Mouse (Mus musculus) left cerebral cortex, adult 11 months (tissue): ENCODE data around the gene Babam1.
"Not testable (repeated sequence)": the region's sequence is repeated elsewhere in the genome, so short reads cannot be mapped to it uniquely, and the experiment has no call there.

ENCODE experiments used
- DNase-seq: peaks from one replicate; pipeline ENCODE4 v3.0.0; 2022; ENCODE audit warnings: low spot score

Gene Babam1

DNA sequence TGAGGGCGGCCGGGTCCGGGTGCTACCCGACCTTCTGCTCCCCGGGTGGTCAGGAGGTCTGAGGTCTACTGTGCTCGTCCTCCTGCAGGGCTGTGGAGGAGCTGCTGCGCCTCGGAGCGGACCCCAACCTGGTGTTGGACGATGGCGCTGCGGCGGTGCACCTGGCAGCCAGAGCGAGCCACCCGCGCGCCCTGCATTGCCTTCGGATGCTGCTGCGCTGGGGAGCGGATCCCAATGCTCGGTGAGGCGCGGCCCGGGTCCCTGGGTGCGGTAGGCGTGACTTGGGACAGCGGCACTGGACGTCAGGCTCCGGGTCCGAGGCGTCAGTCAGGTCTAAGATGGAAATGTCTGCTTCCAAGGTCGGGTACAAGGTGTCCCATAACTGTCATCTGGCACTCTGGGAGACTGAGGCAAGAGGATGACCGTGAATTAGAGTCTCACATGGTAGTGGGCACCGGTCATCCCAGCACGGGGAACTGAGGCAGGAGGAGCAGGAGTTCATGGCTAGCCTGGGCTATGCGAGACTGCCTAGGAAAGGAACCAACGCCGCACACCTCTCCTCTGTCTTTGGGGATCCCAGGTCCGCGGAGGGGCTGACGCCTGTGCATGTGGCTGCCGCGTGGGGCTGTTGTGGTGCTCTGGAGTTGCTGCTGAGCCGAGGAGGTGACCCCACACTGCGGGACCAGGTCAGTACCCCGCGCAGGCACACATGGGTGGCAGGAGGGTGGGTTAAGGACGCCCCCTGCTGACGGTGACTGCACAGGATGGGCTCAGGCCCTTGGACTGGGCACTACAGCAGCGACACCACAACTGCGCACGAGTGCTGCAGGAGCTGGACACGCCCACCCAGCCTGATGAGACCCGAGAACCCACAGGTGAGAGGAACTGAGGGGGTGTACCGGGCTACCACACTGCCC is 9.7 kb downstream of the Babam1 start:
- no peak for DNase-seq

DNA sequence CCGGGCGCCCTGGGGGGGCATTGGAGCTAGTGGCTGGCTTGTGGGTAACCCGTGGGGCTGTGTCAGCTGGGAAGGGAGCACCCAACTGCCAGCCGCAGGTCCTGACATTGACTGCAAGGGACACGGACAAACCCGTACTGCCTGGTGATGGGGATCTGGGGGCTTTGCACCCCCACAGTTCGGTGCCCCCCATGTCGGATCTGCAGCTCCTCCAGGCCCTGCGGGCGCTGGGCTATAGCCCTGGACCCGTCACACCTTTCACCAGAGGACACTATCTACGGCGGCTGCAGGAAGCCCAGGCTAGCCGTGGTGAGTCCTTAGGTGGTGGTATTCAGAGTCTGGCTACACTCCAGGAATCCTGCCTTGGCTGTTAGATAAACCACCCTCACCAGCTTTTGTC is 10.8 kb downstream of the Babam1 start:
- DNase-seq = no peak

DNA sequence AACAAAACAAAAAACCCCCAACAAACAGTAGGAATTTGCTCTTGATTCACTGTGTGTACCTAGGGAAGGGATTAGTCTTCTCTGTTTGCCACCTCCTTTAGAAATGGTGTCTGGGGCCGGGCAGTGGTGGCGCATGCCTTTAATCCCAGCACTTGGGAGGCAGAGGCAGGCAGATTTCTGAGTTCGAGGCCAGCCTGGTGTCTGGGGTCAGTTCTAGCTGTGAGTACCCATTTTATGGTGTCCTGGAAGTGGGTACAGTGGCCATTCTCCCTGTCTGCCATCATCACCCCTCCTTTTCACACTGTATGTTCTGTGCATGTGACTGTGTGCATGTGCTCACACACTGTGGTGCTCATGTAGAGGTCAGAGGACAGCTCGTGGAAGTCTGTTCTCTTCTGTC is 11.6 kb downstream of the Babam1 start:
- DNase-seq = no peak

DNA sequence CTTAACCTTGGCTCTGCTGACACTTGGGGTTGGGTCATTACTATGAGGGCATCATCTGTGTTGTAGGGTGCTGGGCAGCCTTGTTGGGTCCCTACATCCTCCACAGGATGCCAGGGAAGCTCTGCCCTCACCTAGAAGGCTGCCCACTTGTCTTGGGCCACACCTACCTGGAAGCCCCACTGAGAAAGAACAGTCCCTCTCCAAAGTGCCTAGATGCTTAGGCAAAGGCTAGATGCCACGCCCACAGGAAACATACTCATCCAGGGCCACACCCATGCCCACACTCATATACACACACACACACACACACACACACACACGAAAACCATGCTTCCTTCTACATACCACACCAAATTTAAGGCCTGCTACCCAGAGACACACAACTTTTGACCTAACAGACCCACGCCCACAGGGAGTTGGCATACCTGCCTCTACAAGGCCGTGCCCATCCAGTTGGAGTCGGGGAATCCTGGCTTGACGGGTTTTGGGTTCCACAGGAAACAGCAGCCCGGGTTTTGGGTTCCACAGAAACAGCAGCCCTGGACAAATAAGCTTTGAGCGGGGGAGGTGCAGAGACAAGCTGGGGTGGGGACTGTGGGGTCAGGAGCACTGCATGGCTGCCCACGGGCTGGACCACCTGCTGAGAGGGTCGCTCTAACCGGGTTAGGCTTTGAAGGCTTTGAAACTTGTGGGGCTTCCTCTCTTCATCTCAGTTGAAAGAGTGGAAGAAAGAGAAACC is 15.0 kb downstream of the Babam1 start:
- no peak for DNase-seq

DNA sequence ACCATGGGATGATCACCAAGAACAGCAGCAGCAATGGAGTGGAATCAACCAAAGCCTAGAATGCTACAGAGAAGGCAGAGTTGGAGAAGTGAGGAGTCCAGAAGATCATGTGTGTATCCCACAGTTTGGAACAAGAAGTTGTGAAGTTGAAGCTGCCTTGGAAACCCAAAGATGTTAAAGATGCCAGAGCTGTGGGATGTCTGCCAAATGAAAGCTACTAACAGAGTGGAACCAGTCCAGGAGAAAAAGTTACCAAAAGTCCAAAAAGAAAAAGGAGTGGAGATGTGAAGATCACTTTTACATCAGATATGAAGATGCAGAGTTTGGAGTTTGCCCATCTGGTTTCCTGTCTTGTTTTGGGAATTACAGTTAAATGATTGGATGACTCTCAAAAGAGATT is 25.5 kb downstream of the Babam1 start:
- no peak for DNase-seq

DNA sequence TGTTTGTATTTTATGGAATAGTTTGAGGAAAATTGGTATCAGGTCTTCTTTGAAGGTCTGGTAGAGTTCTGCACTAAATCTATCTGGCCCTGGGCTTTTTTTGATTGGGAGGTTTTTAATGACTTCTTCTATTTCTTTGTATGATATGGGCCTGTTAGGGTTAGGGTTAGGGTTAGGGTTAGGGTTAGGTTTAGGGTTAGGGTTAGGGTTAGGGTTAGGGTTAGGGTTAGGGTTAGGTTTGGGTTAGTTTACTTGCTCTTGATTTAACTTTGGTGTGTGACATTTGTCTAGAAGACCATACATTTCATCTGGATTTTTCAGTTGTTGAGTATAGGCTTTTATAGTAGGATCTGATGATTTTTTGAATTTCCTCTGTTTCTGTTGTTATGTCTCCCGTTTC is 36.3 kb downstream of the Babam1 start:
- DNase-seq = not testable (repeated sequence)

DNA sequence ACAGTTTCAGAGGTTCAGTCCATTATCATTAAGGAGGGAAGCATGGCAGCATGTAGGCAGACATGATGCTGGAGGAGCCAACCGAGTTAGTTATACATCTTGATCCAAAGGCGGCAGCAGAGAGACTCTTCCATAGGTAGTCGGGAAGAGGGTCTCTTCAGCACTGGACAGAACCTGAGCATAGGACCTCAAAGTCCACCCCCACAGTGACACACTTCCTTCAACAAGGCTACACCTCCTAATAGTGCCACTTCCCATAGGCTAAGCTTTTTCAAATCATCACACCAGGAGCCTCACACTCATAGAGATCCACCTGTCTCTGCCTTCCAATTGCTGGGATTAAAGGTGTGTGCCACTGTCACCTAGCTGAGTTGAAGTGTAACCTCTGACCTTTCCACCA is 40.4 kb downstream of the Babam1 start:
- DNase-seq = no peak

DNA sequence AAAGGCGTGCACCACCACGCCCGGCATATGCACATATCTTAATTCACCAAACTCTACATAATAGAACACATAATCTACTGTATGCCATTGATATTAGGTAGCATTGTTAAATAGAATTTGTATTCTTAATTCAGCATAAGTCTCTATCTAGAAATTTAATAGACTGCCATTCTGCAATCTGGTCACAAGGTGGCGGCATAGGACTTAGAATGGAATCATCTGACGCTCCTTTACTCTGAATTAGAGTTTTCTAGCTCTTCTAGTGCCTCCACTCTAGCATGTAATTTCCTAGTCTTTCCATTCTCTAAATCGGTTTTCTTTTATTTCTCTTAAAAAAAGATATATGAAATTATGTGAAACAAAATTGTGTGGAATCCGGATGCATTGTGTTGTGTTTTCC is 44.7 kb downstream of the Babam1 start:
- DNase-seq = no peak

DNA sequence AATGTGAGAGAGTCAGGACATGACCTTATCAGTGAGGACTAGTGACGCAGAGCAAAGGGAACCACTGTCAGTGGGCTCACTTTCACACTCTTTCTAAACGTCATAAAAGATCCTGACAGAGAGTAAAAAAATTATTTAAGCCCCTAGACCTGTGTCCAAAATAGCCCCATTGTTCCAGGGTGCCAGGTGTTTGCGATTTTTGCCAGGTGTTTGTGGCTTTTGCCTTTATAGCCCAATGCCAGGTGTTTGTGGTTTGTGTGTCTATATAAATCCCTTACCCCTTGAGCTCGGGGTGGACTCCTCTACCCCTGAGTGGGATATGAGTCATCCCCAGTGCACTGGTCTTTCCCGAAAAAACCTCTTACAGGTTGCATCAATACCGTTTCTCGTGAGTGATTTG is 48.4 kb downstream of the Babam1 start:
- no peak for DNase-seq

DNA sequence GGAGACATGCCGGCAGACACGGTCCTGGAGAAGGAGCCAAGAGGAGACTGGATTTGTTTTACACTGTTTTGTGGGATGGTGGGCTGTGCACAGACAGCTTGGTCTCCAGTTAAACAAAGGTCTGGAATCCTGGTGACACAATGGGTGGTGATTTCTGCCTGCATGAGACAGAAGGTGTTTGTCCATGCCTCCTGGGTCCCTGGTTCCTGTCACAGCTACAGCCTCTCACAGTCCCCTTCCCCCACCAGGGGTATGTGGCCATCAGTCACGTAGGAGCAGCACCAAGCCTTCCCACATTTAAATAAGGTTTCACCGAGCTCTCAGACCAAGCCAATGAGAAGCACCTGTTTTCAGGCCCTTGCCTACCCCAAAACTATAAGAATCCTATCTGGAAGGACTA is 54.7 kb downstream of the Babam1 start:
- DNase-seq = no peak

DNA sequence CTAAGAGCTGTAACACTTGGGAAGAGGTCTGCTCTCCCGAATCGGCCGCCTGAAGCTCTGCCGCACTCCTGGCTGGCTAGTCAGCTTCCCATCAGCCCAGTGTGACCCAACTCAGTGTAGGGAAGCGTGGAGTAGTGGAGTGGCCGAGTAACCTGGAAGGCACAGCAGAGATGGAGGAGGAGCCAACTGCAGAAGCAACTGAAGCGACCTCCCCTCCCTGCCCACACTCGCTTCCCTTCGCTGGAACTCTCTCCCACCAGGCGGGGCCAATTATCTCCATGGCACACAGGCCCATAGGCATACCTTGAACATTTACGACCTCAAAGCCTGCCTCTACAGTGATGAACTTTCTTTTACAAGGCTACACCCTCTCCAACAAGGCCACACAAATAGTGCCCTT is 55.1 kb downstream of the Babam1 start:
- DNase-seq = no peak

DNA sequence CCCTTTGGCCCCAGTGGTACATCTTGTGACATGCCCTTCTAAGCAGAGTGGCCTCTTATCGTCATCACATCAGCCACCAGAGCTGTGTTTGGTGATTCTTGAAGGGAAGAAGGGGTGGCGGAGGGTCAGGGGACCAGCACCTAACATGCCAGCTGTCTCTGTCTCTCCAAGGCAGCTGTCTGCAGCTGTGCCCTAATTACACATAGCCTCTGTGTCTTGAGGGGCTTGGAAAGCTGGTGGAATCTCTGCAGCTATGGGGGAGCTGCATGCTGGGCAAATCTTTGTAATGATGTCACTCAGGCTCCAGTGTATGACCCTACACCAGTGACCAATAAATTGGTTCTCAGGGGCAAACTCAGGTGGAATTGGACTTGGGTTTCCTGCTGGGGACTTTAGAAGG is 56.0 kb downstream of the Babam1 start:
- no peak for DNase-seq
